In the genomic region with DNA sequence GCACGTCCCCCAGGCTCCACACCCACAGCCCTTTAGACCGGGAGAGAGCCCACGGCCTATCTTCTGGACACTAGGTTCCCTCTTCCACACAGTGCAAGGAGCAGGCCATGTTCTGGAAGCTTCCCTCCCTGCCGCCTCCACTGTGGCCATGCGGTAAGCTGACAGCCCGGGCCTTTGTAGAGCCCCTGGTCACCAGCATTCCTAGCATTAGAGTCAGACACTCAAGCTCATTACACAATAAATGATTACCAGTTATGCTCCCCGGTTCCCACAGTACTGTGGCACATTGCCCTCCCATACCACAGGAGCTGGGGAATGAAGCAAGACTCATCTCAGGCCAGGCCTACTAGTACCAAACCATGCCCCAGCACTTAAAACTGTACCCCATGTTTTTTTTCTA, we compare ENCODE assay signal across 19 mouse cellular contexts. TPM values are rescaled to one million over a fixed set of nuclear protein-coding genes. Genes with fewer than 3 reads are reported as not detected.
DNase-seq lines count a peak whose midpoint lies in the region; ATAC-seq lines count a peak whose summit lies in the region.
"Had no signal": no experiment of that assay in that cellular context is flagged by ENCODE, and none has a peak within 500 bp of the region (broad histone marks: within the 10 kb centered on the region; RNA-seq: fewer than 3 reads in every experiment).

No protein-coding gene starts in this region.

- WGBS in kidney, embryonic 16.5 days = 80% methylated on average over 7 of the region's 7 CpGs
- 90% methylated on average over 7 of the region's 7 CpGs for WGBS in midbrain, embryonic 10.5 days

- H3K9me3 ChIP-seq in kidney, embryonic 16.5 days (ENCODE audit: low read length) = no peaks in the 10 kb centered on the region
- H3K9me3 ChIP-seq in midbrain, embryonic 10.5 days (replicated peaks) = no peaks in the 10 kb centered on the region
- H3K9me3 ChIP-seq: forebrain, embryonic 12.5 days; heart, embryonic 12.5 days; neural tube, embryonic 15.5 days; stomach, embryonic 15.5 days had no signal

- peaks cover 10% of the 10 kb centered on the region for H3K4me1 ChIP-seq in kidney, embryonic 16.5 days (ENCODE audit: insufficient read depth, low read length)
- H3K4me1 ChIP-seq in midbrain, embryonic 10.5 days = peaks cover 7% of the 10 kb centered on the region

- H3K4me2 ChIP-seq in kidney, embryonic 16.5 days (replicated peaks; ENCODE audit: low read depth, low read length) = no peak overlapping the region
- H3K4me2 ChIP-seq: forebrain, embryonic 12.5 days; heart, embryonic 12.5 days; lung, embryonic 14.5 days; neural tube, embryonic 15.5 days; stomach, embryonic 15.5 days had no signal

- no peak overlapping the region for H3K9ac ChIP-seq in kidney, embryonic 16.5 days (replicated peaks; ENCODE audit: low read length)
- H3K9ac ChIP-seq: forebrain, embryonic 12.5 days; heart, embryonic 12.5 days; lung, embryonic 14.5 days; neural tube, embryonic 15.5 days; stomach, embryonic 15.5 days had no signal

- no peaks in the 10 kb centered on the region for H3K36me3 ChIP-seq in kidney, embryonic 16.5 days (ENCODE audit: insufficient read depth, low read length)
- H3K36me3 ChIP-seq in midbrain, embryonic 10.5 days = peaks cover 11% of the 10 kb centered on the region
- H3K36me3 ChIP-seq: forebrain, embryonic 12.5 days; neural tube, embryonic 15.5 days; stomach, embryonic 15.5 days had no signal

- H3K27me3 ChIP-seq in kidney, embryonic 16.5 days (ENCODE audit: insufficient read depth, low read length) = no peaks in the 10 kb centered on the region
- no peaks in the 10 kb centered on the region for H3K27me3 ChIP-seq in midbrain, embryonic 10.5 days (ENCODE audit: low read depth, poor library complexity, severe bottlenecking)
- H3K27me3 ChIP-seq: forebrain, embryonic 12.5 days; heart, embryonic 12.5 days; neural tube, embryonic 15.5 days; stomach, embryonic 15.5 days had no signal

- H3K27ac ChIP-seq in kidney, embryonic 16.5 days (ENCODE audit: low read length) = peak overlapping the region; percentile 71
- no peak overlapping the region for H3K27ac ChIP-seq in midbrain, embryonic 10.5 days (replicated peaks)
- H3K27ac ChIP-seq: forebrain, embryonic 12.5 days; neural tube, embryonic 15.5 days; stomach, embryonic 15.5 days had no signal

- DNase-seq in kidney, adult 18-20 months = no peak
- peak; percentile 67 for DNase-seq in 3T3-L1 (ENCODE audit: low read depth, low spot score)
- peak; percentile 77 for DNase-seq in adipocyte (ENCODE audit: low spot score)
- DNase-seq in midbrain, embryonic 10.5 days (ENCODE audit: low spot score) = no peak
- no peak for DNase-seq in right cerebral cortex, postnatal 36 days (ENCODE audit: low spot score in 2 of 2)
- DNase-seq: cerebellum, adult 11-12 months; cerebellum, postnatal 36 days; heart, postnatal 4 days; lung, embryonic 14.5 days; retina, postnatal 1 day; thymus, postnatal 25 days had no signal

- peak; percentile 57 for ATAC-seq in kidney, embryonic 16.5 days (ENCODE audit: low FRiP score, low TSS enrichment)
- peak; percentile 56 for ATAC-seq in megakaryocyte progenitor cell, adult 5-6 weeks (replicated peaks; ENCODE audit: poor library complexity)
- ATAC-seq: activated CD4-positive, CD25-positive, alpha-beta regulatory T cell, adult 4 months; inflammation-experienced regulatory T-cells, adult 6 months had no signal

- H3K4me3 ChIP-seq in kidney, embryonic 16.5 days (ENCODE audit: low read length) = no peak overlapping the region
- H3K4me3 ChIP-seq in midbrain, embryonic 10.5 days = no peak overlapping the region
- H3K4me3 ChIP-seq: forebrain, embryonic 12.5 days; heart, embryonic 12.5 days; neural tube, embryonic 15.5 days; stomach, embryonic 15.5 days had no signal

RNA-seq across cellular contexts. Expression of gene Ankrd11, which starts 6.3 kb away (rescaled TPM):
- polyA plus RNA-seq in kidney, embryonic 16.5 days (2015; fragmentation: Nextera tagmentation; extraction: Ambion mirVana) = 25.6 and 30.4 TPM in 2 replicates
- total RNA-seq in megakaryocyte progenitor cell, adult 5-6 weeks (2015) = 76.4 and 79.6 TPM in 2 replicates
- total RNA-seq in megakaryocyte progenitor cell, adult 5-6 weeks (2017) = 69.2 and 72.6 TPM in 2 replicates
- polyA plus RNA-seq in midbrain, embryonic 10.5 days (2016; fragmentation: Nextera tagmentation; extraction: Ambion mirVana) = 29.5 TPM in 2 replicates

RNA-seq across cellular contexts. Expression of gene Spg7, which starts 14.3 kb away (rescaled TPM):
- 56.6 and 59.1 TPM in 2 replicates for polyA plus RNA-seq in kidney, embryonic 16.5 days (2015; fragmentation: Nextera tagmentation; extraction: Ambion mirVana)
- 33.1 and 49.6 TPM in 2 replicates for total RNA-seq in megakaryocyte progenitor cell, adult 5-6 weeks (2015)
- total RNA-seq in megakaryocyte progenitor cell, adult 5-6 weeks (2017) = 61.1 and 74.1 TPM in 2 replicates
- 49.5 and 50.9 TPM in 2 replicates for polyA plus RNA-seq in midbrain, embryonic 10.5 days (2016; fragmentation: Nextera tagmentation; extraction: Ambion mirVana)

RNA-seq across cellular contexts. Expression of gene Rpl13, which starts 53.7 kb away (rescaled TPM):
- 1,084 and 1,349 TPM in 2 replicates for polyA plus RNA-seq in kidney, embryonic 16.5 days (2015; fragmentation: Nextera tagmentation; extraction: Ambion mirVana)
- total RNA-seq in megakaryocyte progenitor cell, adult 5-6 weeks (2015) = 1,201 and 1,251 TPM in 2 replicates
- 3,072 and 3,507 TPM in 2 replicates for total RNA-seq in megakaryocyte progenitor cell, adult 5-6 weeks (2017)
- polyA plus RNA-seq in midbrain, embryonic 10.5 days (2016; fragmentation: Nextera tagmentation; extraction: Ambion mirVana) = 1,200 and 1,392 TPM in 2 replicates

Comparison
In these comparisons a context has a peak if more than half of its experiments do, and no peak if none do; other contexts are left out.
1. DNase-seq: peak in 3T3-L1 (single experiment) and adipocyte (single experiment); none in kidney, adult 18-20 months (single experiment), midbrain, embryonic 10.5 days (single experiment) and right cerebral cortex, postnatal 36 days (0 of 2).